Mouse (Mus musculus): ENCODE results near the gene Odf2l. TPM values are rescaled to one million over a fixed set of nuclear protein-coding genes. Genes with fewer than 3 reads are reported as not detected.
A peak's percentile ranks its signal among the peaks of the same experiment; 100 is the strongest.

The Odf2l gene
- total and polyA plus RNA-seq, 2 experiments: 1.7 to 12.4 TPM

- Histone ChIP-seq H3K27ac (replicated peaks; ENCODE audit: insufficient read depth, low read depth, low read length) (no peak overlapping the region), H3K4me3 (ENCODE audit: insufficient read depth, low read depth, low read length) (no peak overlapping the region), H3K4me1 (ENCODE audit: control insufficient read depth, insufficient read depth, low read length) (no peaks in the 10 kb centered on the region), H3K9ac (ENCODE audit: low read depth, low read length) (no peak overlapping the region), H3K36me3 (ENCODE audit: control insufficient read depth, insufficient read depth, low read length) (no peaks in the 10 kb centered on the region), H3K27me3 (ENCODE audit: control insufficient read depth, insufficient read depth, low read length) (no peaks in the 10 kb centered on the region), H3K79me2 (ENCODE audit: control insufficient read depth, insufficient read depth, low read length) (no peaks in the 10 kb centered on the region)
- TF ChIP-seq CTCF (IDR thresholded peaks at IDR 0.05; ENCODE audit: low read depth, low read length) (no peak), POLR2A (IDR thresholded peaks at IDR 0.05; ENCODE audit: extremely low read depth, insufficient read depth, low read length) (no peak)
- DNase-seq (ENCODE audit: extremely low read depth, low read depth, low spot score): no peak
- WGBS: 91% methylated on average over 14 of the region's 14 CpGs
These were observed 32.2 kb upstream of the Odf2l start for GRCm38 (mm10) chr3:145086180-145086579.

GRCm38 (mm10) chr3:145087857-145088598, 30.4 kb upstream of the Odf2l start:
- H3K4me1 ChIP-seq (ENCODE audit: control insufficient read depth, insufficient read depth, low read length): no peaks in the 10 kb centered on the region
- H3K27me3 ChIP-seq (ENCODE audit: control insufficient read depth, insufficient read depth, low read length): no peaks in the 10 kb centered on the region
- no peak overlapping the region for H3K4me3 ChIP-seq (ENCODE audit: insufficient read depth, low read depth, low read length)
- no peaks in the 10 kb centered on the region for H3K36me3 ChIP-seq (ENCODE audit: control insufficient read depth, insufficient read depth, low read length)
- TF ChIP-seq POLR2A (IDR thresholded peaks at IDR 0.05; ENCODE audit: extremely low read depth, insufficient read depth, low read length) (no peak), CTCF (IDR thresholded peaks at IDR 0.05; ENCODE audit: low read depth, low read length) (no peak)
- no peak overlapping the region for H3K27ac ChIP-seq (replicated peaks; ENCODE audit: insufficient read depth, low read depth, low read length)
- no peak overlapping the region for H3K9ac ChIP-seq (ENCODE audit: low read depth, low read length)
- H3K79me2 ChIP-seq (ENCODE audit: control insufficient read depth, insufficient read depth, low read length): no peaks in the 10 kb centered on the region
- DNase-seq (ENCODE audit: extremely low read depth, low read depth, low spot score): no peak
- WGBS: 48% methylated on average over 8 of the region's 8 CpGs

- 70% methylated on average over 6 of the region's 6 CpGs for WGBS
- H3K4me1 ChIP-seq (ENCODE audit: control insufficient read depth, insufficient read depth, low read length): peaks cover 2% of the 10 kb centered on the region; the same call in 1 of the 2 replicates
- H3K27ac ChIP-seq (replicated peaks; ENCODE audit: insufficient read depth, low read depth, low read length): no peak within 1 kb of the TSS
- no peak for DNase-seq (ENCODE audit: extremely low read depth, low read depth, low spot score)
- no peak within 1 kb of the TSS for H3K9ac ChIP-seq (ENCODE audit: low read depth, low read length)
- H3K36me3 ChIP-seq (ENCODE audit: control insufficient read depth, insufficient read depth, low read length): no peaks in the 10 kb centered on the region
- no peaks in the 10 kb centered on the region for H3K79me2 ChIP-seq (ENCODE audit: control insufficient read depth, insufficient read depth, low read length)
- no peaks in the 10 kb centered on the region for H3K27me3 ChIP-seq (ENCODE audit: control insufficient read depth, insufficient read depth, low read length)
- TF ChIP-seq POLR2A (IDR thresholded peaks at IDR 0.05; ENCODE audit: extremely low read depth, insufficient read depth, low read length): no peak
- TF ChIP-seq CTCF (IDR thresholded peaks at IDR 0.05; ENCODE audit: low read depth, low read length): no peak
- no peak within 1 kb of the TSS for H3K4me3 ChIP-seq (ENCODE audit: insufficient read depth, low read depth, low read length)
These were observed 19.1 kb upstream of the Odf2l start, which contains the start of gene Clca2 for GRCm38 (mm10) chr3:145099291-145099690. Gene Clca2, minus strand, starts transcription at chr3:145099443.

- WGBS: 69% methylated on average over 9 of the region's 9 CpGs
- TF ChIP-seq CTCF (IDR thresholded peaks at IDR 0.05; ENCODE audit: low read depth, low read length): no peak
- TF ChIP-seq POLR2A (IDR thresholded peaks at IDR 0.05; ENCODE audit: extremely low read depth, insufficient read depth, low read length): no peak
- Histone ChIP-seq H3K4me1 (ENCODE audit: control insufficient read depth, insufficient read depth, low read length) (peaks cover 4% of the 10 kb centered on the region; the same call in 1 of the 2 replicates), H3K27ac (replicated peaks; ENCODE audit: insufficient read depth, low read depth, low read length) (no peak overlapping the region), H3K27me3 (ENCODE audit: control insufficient read depth, insufficient read depth, low read length) (no peaks in the 10 kb centered on the region), H3K9ac (ENCODE audit: low read depth, low read length) (no peak overlapping the region), H3K36me3 (ENCODE audit: control insufficient read depth, insufficient read depth, low read length) (no peaks in the 10 kb centered on the region), H3K4me3 (ENCODE audit: insufficient read depth, low read depth, low read length) (no peak overlapping the region), H3K79me2 (ENCODE audit: control insufficient read depth, insufficient read depth, low read length) (no peaks in the 10 kb centered on the region)
- peak; percentile 13 for DNase-seq (ENCODE audit: extremely low read depth, low read depth, low spot score)
These were observed 16.4 kb upstream of the Odf2l start for GRCm38 (mm10) chr3:145101891-145102555.

GRCm38 (mm10) chr3:145103321-145103720, 15.1 kb upstream of the Odf2l start:
- Histone ChIP-seq H3K9ac (ENCODE audit: low read depth, low read length) (no peak overlapping the region), H3K36me3 (ENCODE audit: control insufficient read depth, insufficient read depth, low read length) (no peaks in the 10 kb centered on the region), H3K27me3 (ENCODE audit: control insufficient read depth, insufficient read depth, low read length) (no peaks in the 10 kb centered on the region), H3K4me1 (ENCODE audit: control insufficient read depth, insufficient read depth, low read length) (peaks cover 4% of the 10 kb centered on the region; the same call in 1 of the 2 replicates), H3K79me2 (ENCODE audit: control insufficient read depth, insufficient read depth, low read length) (no peaks in the 10 kb centered on the region), H3K4me3 (ENCODE audit: insufficient read depth, low read depth, low read length) (no peak overlapping the region), H3K27ac (replicated peaks; ENCODE audit: insufficient read depth, low read depth, low read length) (no peak overlapping the region)
- no peak for TF ChIP-seq POLR2A (IDR thresholded peaks at IDR 0.05; ENCODE audit: extremely low read depth, insufficient read depth, low read length)
- TF ChIP-seq CTCF (IDR thresholded peaks at IDR 0.05; ENCODE audit: low read depth, low read length): no peak
- no peak for DNase-seq (ENCODE audit: extremely low read depth, low read depth, low spot score)
- 72% methylated on average over 2 of the region's 2 CpGs for WGBS
